Mouse (Mus musculus) embryonic facial prominence, embryonic 11.5 days (tissue): ENCODE measurements around the gene Btn2a2. TPM values are rescaled to one million over a fixed set of nuclear protein-coding genes. Genes with fewer than 3 reads are reported as not detected.

ENCODE experiments used
- ATAC-seq: fragments of 200-750 bp; cut with Nextera tagmentation; replicated peaks from 2 replicates; pipeline ENCODE4 v1.8.0; 2017; ENCODE audit warnings: low read depth; ENCODE audit not compliant: insufficient number of reproducible peaks, low FRiP score, low TSS enrichment
- DNase-seq: peaks from one replicate; pipeline ENCODE4 v3.0.0-alpha.2; 2015; ENCODE audit warnings: low spot score
- H3K27ac ChIP-seq: fragments of 300-500 bp; sonication (generic); replicated peaks from 2 replicates; pipeline ENCODE4 v1.5.1; 2014; ENCODE audit warnings: mild to moderate bottlenecking, low read depth, low read length, control low read depth
- H3K27me3 ChIP-seq: fragments of 300-500 bp; sonication (generic); 2 replicates; pipeline ENCODE4 v1.6.1; 2014; ENCODE audit warnings: mild to moderate bottlenecking, low read length, moderate library complexity, mixed read lengths; ENCODE audit not compliant: control insufficient read depth, insufficient read depth
- H3K36me3 ChIP-seq: fragments of 300-500 bp; sonication (generic); replicated peaks from 2 replicates; pipeline ENCODE4 v1.6.1; 2014; ENCODE audit warnings: low read depth, mild to moderate bottlenecking, low read length, moderate library complexity, mixed read lengths; ENCODE audit not compliant: control insufficient read depth, insufficient read depth
- H3K4me1 ChIP-seq: fragments of 300-500 bp; sonication (generic); 2 replicates; pipeline ENCODE4 v1.6.1; 2014; ENCODE audit warnings: low read length, mixed read lengths; ENCODE audit not compliant: control insufficient read depth, insufficient read depth
- H3K4me2 ChIP-seq: fragments of 300-500 bp; sonication (generic); 2 replicates; pipeline ENCODE4 v1.6.1; 2014; ENCODE audit warnings: low read depth, mild to moderate bottlenecking, control low read depth, low read length, moderate library complexity
- H3K4me3 ChIP-seq: fragments of 300-500 bp; sonication (generic); 2 replicates; pipeline ENCODE4 v1.5.1; 2014; ENCODE audit warnings: low read depth, low read length, control low read depth
- H3K9ac ChIP-seq: fragments of 300-500 bp; sonication (generic); replicated peaks from 2 replicates; pipeline ENCODE4 v1.6.1; 2014; ENCODE audit warnings: mild to moderate bottlenecking, control low read depth, low read length
- H3K9me3 ChIP-seq: fragments of 300-500 bp; sonication (generic); replicated peaks from 2 replicates; pipeline ENCODE4 v1.6.1; 2016; ENCODE audit warnings: mild to moderate bottlenecking, low read length, inconsistent platforms, mixed read lengths; ENCODE audit not compliant: control insufficient read depth
- WGBS: fragments of 180-500 bp; shearing (Covaris S2); extraction: QIAGEN DNeasy Blood & Tissue Kit; methylation state at CpG from one replicate; pipeline ENCODE4 v1.1.7; 2014; 5-methylcytosine and 5-hydroxymethylcytosine counted together
- polyA plus RNA-seq: library from polyadenylated mRNA; unstranded; fragments of >200 nt; fragmentation: Nextera tagmentation; extraction: Ambion mirVana; gene quantifications from 2 replicates; pipeline ENCODE4 v1.2.1, GENCODE M21; 2014

Gene Btn2a2
- polyA plus RNA-seq, 1 experiment from 2014 or later: 1.4 TPM

GRCm38 (mm10) chr13:23475658-23476057, 13.0 kb downstream of the Btn2a2 start:
- H3K9me3 ChIP-seq: no peaks in the 10 kb centered on the region
- H3K4me3 ChIP-seq: no peak overlapping the region
- DNase-seq (no peak), ATAC-seq (peak; percentile 34; the same call in 1 of the 2 replicates)
- H3K27me3 ChIP-seq: no peaks in the 10 kb centered on the region
- no peaks in the 10 kb centered on the region for H3K4me1 ChIP-seq
- H3K36me3 ChIP-seq: no peaks in the 10 kb centered on the region
- 16% methylated on average over 2 of the region's 2 CpGs for WGBS
- H3K27ac ChIP-seq: no peak overlapping the region
- H3K9ac ChIP-seq: 0 out of 2 replicates have a peak overlapping the region, but pooled peaks have one; percentile 5
- H3K4me2 ChIP-seq: no peak overlapping the region

- under 1% methylated on average over 9 of the region's 9 CpGs for WGBS
- DNase-seq (peak; percentile 89), ATAC-seq (peak; percentile 77; the same call in 1 of the 2 replicates)
- Histone ChIP-seq H3K27ac (no peak overlapping the region), H3K4me1 (no peaks in the 10 kb centered on the region; the same call in 1 of the 2 replicates), H3K27me3 (no peaks in the 10 kb centered on the region), H3K4me2 (no peak overlapping the region), H3K36me3 (no peaks in the 10 kb centered on the region), H3K4me3 (no peak overlapping the region), H3K9me3 (no peaks in the 10 kb centered on the region), H3K9ac (no peak overlapping the region)
Measured at GRCm38 (mm10) chr13:23466911-23467310, 21.7 kb downstream of the Btn2a2 start.

- no peak overlapping the region; the same call in 1 of the 2 replicates for H3K4me3 ChIP-seq
- no peak overlapping the region for H3K27ac ChIP-seq
- H3K36me3 ChIP-seq: no peaks in the 10 kb centered on the region
- ATAC-seq (no peak), DNase-seq (no peak)
- H3K4me1 ChIP-seq: no peaks in the 10 kb centered on the region; the same call in 1 of the 2 replicates
- no peak overlapping the region for H3K4me2 ChIP-seq
- no peaks in the 10 kb centered on the region for H3K9me3 ChIP-seq
- no peak overlapping the region for H3K9ac ChIP-seq
- H3K27me3 ChIP-seq: no peaks in the 10 kb centered on the region
- WGBS: 53% methylated on average over 1 of the region's 1 CpGs
Measured at GRCm38 (mm10) chr13:23466306-23466705, 22.4 kb downstream of the Btn2a2 start.

- Histone ChIP-seq H3K36me3 (no peaks in the 10 kb centered on the region), H3K4me3 (peak within 1 kb of the TSS; percentile 45), H3K4me2 (peak within 1 kb of the TSS; percentile 61), H3K4me1 (no peaks in the 10 kb centered on the region; the same call in 1 of the 2 replicates), H3K9me3 (no peaks in the 10 kb centered on the region), H3K9ac (peak within 1 kb of the TSS; percentile 47), H3K27ac (no peak within 1 kb of the TSS), H3K27me3 (no peaks in the 10 kb centered on the region)
- ATAC-seq: no peak
- DNase-seq: peak; percentile 47
- 3% methylated on average over 7 of the region's 7 CpGs for WGBS
Measured at GRCm38 (mm10) chr13:23465600-23466109, 23.0 kb downstream of the Btn2a2 start, which contains the start of gene Btn1a1. Gene Btn1a1 (minus strand): TSS chr13:23465901.

DNA sequence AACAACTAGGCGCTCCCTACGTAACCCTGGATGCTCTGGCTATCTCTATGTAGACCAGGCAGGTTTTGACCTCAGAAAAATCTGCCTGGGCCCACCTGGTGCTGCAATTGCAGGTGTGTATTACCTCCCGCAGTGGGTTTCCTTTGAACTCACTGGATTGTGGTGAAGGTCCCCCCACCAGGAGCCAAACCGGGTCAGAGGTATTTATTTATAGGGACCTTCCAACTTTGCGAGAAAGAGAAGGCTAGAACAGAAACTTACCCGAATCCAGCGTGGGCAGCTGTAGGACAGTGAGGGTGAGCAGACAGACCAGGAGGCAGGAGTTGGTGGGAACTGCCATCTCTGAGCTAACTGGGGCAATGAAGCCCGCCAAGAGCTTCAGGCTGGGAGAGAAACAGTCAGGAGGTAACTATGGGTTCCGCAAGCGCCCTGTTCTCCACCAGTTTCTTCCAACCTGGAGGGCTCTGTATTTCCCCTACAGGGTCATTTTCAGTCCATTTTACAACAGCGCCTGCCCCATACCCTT, 23.8 kb downstream of the Btn2a2 start:
- Histone ChIP-seq H3K9me3 (no peaks in the 10 kb centered on the region), H3K9ac (peak overlapping the region; percentile 47), H3K4me2 (peak overlapping the region; percentile 61), H3K27me3 (no peaks in the 10 kb centered on the region), H3K36me3 (no peaks in the 10 kb centered on the region), H3K27ac (no peak overlapping the region), H3K4me3 (peak overlapping the region; percentile 45), H3K4me1 (no peaks in the 10 kb centered on the region; the same call in 1 of the 2 replicates)
- ATAC-seq (no peak; the same call in 1 of the 2 replicates), DNase-seq (no peak)
- WGBS: 1% methylated on average over 11 of the region's 11 CpGs

DNA sequence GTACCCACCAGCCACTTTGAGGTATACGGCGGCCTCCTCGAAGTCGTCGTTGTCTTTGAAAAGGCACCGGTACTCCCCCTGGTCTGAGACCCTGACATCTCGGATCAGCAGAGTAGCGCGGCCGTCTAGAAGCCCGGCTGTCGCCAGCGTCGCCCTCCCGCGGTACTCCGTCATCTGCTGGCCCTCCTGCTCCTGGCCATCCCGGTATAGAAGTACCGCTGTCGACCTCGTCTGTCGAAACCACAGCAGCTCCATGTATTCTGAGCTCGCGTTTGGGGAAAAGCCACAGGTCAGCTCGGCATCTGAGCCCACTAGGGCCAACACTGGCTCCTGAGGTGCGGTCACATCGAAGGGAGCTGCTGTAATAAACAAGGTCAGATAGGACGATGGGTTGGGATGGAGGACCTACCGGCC, 24.4 kb downstream of the Btn2a2 start:
- ATAC-seq (no peak), DNase-seq (peak; percentile 41)
- H3K4me1 ChIP-seq: no peaks in the 10 kb centered on the region; the same call in 1 of the 2 replicates
- no peaks in the 10 kb centered on the region for H3K9me3 ChIP-seq
- H3K4me2 ChIP-seq: peak overlapping the region; percentile 61
- peak overlapping the region; percentile 45 for H3K4me3 ChIP-seq
- peak overlapping the region; percentile 41 for H3K9ac ChIP-seq
- no peaks in the 10 kb centered on the region for H3K27me3 ChIP-seq
- WGBS: under 1% methylated on average over 29 of the region's 29 CpGs
- H3K36me3 ChIP-seq: no peaks in the 10 kb centered on the region
- H3K27ac ChIP-seq: no peak overlapping the region

DNA sequence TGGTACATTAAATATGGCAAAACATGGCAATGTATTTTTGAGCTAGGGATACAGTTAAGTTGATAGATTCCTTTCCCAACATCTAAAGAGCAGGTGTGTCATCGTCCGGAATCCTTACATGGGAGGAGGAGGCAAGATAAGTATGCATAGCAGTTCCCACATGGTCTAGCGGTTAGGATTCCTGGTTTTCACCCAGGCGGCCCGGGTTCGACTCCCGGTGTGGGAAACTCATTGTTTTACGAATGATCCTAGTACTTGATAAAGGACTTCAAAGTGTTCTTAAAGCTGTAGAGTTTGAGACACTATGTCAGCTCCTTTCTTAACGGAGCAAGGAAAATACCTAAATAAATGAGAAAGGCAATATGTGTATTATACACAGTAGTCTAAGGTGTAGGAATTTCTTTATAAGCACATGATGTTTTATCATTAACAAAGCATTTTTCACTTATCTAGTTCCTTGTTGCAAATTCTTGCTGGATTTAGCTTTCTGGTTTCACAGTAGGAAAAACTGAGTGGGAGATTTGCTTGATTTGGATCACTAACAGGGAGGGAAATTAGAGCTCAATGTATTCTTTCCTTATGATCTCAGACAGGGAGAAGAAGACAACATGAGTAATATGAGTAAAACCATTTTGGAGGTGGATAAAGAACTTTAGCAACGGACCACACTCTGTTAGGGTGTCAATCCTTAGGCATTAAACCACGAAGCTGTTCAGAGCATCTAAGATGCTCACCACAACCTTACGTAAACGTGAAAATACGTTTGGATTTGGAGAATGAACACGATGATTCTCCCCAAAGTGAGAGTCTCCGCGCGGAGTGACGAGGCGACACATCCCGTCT, 25.1 kb downstream of the Btn2a2 start:
- DNase-seq (peak; percentile 89), ATAC-seq (no peak; the same call in 1 of the 2 replicates)
- H3K4me1 ChIP-seq: no peaks in the 10 kb centered on the region; the same call in 1 of the 2 replicates
- no peak overlapping the region for H3K27ac ChIP-seq
- H3K36me3 ChIP-seq: no peaks in the 10 kb centered on the region
- peak overlapping the region; percentile 61 for H3K4me2 ChIP-seq
- no peaks in the 10 kb centered on the region for H3K9me3 ChIP-seq
- peak overlapping the region; percentile 41 for H3K9ac ChIP-seq
- H3K4me3 ChIP-seq: peak overlapping the region; percentile 45
- H3K27me3 ChIP-seq: no peaks in the 10 kb centered on the region
- WGBS: under 1% methylated on average over 21 of the region's 21 CpGs
